Mouse (Mus musculus) stomach, embryonic 14.5 days (tissue): ENCODE data around the gene Gart. TPM values are rescaled to one million over a fixed set of nuclear protein-coding genes. Genes with fewer than 3 reads are reported as not detected.
"Not testable (repeated sequence)": the region's sequence is repeated elsewhere in the genome, so short reads cannot be mapped to it uniquely, and the experiment has no call there.

Experiments used
- ATAC-seq: fragments of 200-750 bp; cut with Nextera tagmentation; 2 replicates; pipeline ENCODE4 v1.8.0; 2017; ENCODE audit warnings: low read depth, moderate TSS enrichment; ENCODE audit not compliant: insufficient number of reproducible peaks, insufficient read depth, low FRiP score
- H3K27ac ChIP-seq: fragments of 300-500 bp; sonication (generic); 2 replicates; pipeline ENCODE4 v1.5.1; 2014; ENCODE audit warnings: mild to moderate bottlenecking, low read length, moderate library complexity, mixed read lengths
- H3K27me3 ChIP-seq: fragments of 300-500 bp; sonication (generic); 2 replicates; pipeline ENCODE4 v1.6.1; 2014; ENCODE audit warnings: low read length, control low read depth, mixed read lengths; ENCODE audit not compliant: control insufficient read depth, insufficient read depth
- H3K36me3 ChIP-seq: fragments of 300-500 bp; sonication (generic); 2 replicates; pipeline ENCODE4 v1.6.1; 2014; ENCODE audit warnings: mild to moderate bottlenecking, control low read depth, low read length, moderate library complexity, mixed read lengths; ENCODE audit not compliant: control insufficient read depth, insufficient read depth
- H3K4me1 ChIP-seq: fragments of 300-500 bp; sonication (generic); 2 replicates; pipeline ENCODE4 v1.6.1; 2014; ENCODE audit warnings: low read length, control low read depth, mixed read lengths; ENCODE audit not compliant: control insufficient read depth, insufficient read depth
- H3K4me2 ChIP-seq: fragments of 300-500 bp; sonication (generic); replicated peaks from 2 replicates; pipeline ENCODE4 v1.6.1; 2014; ENCODE audit warnings: low read depth, low read length, control low read depth
- H3K4me3 ChIP-seq: fragments of 300-500 bp; sonication (generic); 2 replicates; pipeline ENCODE4 v1.5.1; 2014; ENCODE audit warnings: low read depth, low read length, control low read depth
- H3K9ac ChIP-seq: fragments of 300-500 bp; sonication (generic); replicated peaks from 2 replicates; pipeline ENCODE4 v1.6.1; 2014; ENCODE audit warnings: low read depth, mild to moderate bottlenecking, control low read depth, low read length, moderate library complexity, mixed read lengths
- H3K9me3 ChIP-seq: fragments of 300-500 bp; sonication (generic); 2 replicates; pipeline ENCODE4 v1.6.1; 2016; ENCODE audit warnings: low read depth, low read length, control low read depth; ENCODE audit not compliant: control insufficient read depth
- WGBS: fragments of 180-500 bp; shearing (Covaris S2); extraction: QIAGEN DNeasy Blood & Tissue Kit; methylation state at CpG from one replicate; pipeline ENCODE4 v1.1.7; 2014; 5-methylcytosine and 5-hydroxymethylcytosine counted together
- polyA plus RNA-seq: library from polyadenylated mRNA; unstranded; fragments of >200 nt; fragmentation: Nextera tagmentation; extraction: Ambion mirVana; gene quantifications from 2 replicates; pipeline ENCODE4 v1.2.1, GENCODE M21; 2014

Gart gene
- polyA plus RNA-seq, 1 experiment from 2014 or later = 95.8 TPM

DNA sequence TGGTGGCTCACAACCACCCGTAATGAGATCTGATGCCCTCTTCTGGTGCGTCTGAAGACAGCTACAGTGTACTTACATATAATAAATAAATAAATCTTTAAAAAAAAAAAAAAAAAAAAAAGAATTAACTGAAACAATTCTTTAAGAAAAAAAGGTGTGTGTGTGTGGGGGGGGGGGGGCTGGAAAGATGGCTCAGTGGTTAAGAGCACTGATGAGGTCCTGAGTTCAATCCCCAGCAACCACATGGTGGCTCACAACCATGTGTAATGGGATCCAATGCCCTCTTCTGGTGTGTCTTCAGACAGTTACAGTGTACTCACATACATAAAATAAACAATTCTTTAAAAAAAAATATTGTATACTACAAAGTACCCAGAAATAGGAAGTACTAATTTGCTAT, 1.3 kb downstream of the Gart start:
- not testable (repeated sequence) for H3K4me3 ChIP-seq, ATAC-seq, H3K27me3 ChIP-seq, H3K9me3 ChIP-seq, H3K9ac ChIP-seq, H3K27ac ChIP-seq
- Histone ChIP-seq H3K4me2 (peak overlapping the region; percentile 78; the same call in 1 of the 2 replicates), H3K36me3 (peaks cover 18% of the 10 kb centered on the region), H3K4me1 (peaks cover 13% of the 10 kb centered on the region; the same call in 1 of the 2 replicates)
- WGBS = no CpG with 5 or more reads among the region's 2 CpGs

DNA sequence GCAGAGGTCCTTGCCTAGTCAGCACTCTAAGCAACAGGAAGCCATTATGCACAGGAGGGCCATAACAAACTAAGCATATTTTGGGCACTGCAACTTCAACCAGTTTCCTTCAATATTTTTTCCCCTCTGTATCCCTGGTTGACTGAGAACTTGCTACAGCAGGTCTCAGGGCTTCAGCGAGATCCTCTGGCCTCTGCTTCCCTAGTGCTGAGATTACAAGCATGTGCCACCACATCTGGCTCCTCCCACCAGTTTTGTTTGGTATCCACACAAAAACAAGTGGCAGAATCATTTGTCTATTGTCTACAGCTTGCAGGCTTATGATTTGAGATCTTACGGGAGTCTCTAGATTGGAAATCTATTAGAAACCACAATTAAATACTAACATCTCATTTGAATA, 1.9 kb downstream of the Gart start:
- peaks cover 11% of the 10 kb centered on the region; the same call in 1 of the 2 replicates for H3K4me1 ChIP-seq
- no peak overlapping the region for H3K4me3 ChIP-seq
- no peak overlapping the region for H3K4me2 ChIP-seq
- no peak overlapping the region for H3K9ac ChIP-seq
- H3K9me3 ChIP-seq = no peaks in the 10 kb centered on the region
- peaks cover 22% of the 10 kb centered on the region for H3K36me3 ChIP-seq
- H3K27ac ChIP-seq = no peak overlapping the region
- no peak for ATAC-seq
- H3K27me3 ChIP-seq = no peaks in the 10 kb centered on the region
- WGBS = 80% methylated on average over 2 of the region's 2 CpGs

DNA sequence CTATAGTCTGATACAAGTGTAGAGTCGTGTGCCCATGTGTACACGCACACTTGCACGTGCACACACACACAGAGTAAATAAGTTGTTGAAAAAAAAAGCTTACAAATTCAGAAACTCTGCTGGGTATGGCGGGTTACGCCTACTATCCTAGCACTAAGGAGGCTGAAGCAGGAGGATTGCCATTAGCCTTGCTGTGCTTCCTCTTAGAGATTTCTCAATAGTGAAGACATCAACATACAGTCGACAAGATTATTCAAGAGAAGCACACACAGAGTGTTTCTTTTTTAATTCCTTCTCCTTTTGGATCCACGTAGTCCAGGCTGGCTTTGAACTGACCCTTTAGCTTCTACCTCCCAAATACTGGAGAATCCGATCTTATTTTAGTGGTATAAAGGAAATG, 6.6 kb downstream of the Gart start:
- H3K36me3 ChIP-seq = peaks cover 63% of the 10 kb centered on the region
- no peaks in the 10 kb centered on the region for H3K9me3 ChIP-seq
- H3K27me3 ChIP-seq = no peaks in the 10 kb centered on the region
- ATAC-seq = no peak
- no peak overlapping the region for H3K4me3 ChIP-seq
- H3K4me1 ChIP-seq = peaks cover 7% of the 10 kb centered on the region; the same call in 1 of the 2 replicates
- WGBS = 91% methylated on average over 8 of the region's 8 CpGs
- no peak overlapping the region for H3K27ac ChIP-seq
- H3K9ac ChIP-seq = no peak overlapping the region
- no peak overlapping the region for H3K4me2 ChIP-seq

DNA sequence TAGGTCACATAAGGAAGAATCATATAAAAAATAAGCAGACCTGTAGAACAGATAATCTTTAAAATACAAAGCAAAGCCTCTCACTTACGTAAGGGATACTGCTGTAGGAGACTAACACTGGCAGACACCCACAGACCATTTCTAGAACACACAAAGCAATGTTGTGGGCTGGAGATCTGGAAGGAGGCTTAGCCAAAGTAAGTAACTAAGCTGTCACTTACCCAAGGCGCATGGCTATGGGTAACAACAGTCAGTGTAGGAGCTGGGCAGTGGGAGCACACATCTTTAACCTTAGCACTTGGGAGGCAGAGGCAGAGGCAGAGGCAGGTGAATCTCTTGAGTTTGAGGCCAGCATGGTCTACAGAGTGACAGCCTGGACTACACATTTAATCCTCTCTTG, 7.1 kb downstream of the Gart start:
- no peak overlapping the region for H3K9ac ChIP-seq
- no peaks in the 10 kb centered on the region for H3K9me3 ChIP-seq
- no peak overlapping the region for H3K4me3 ChIP-seq
- 92% methylated on average over 2 of the region's 2 CpGs for WGBS
- H3K27me3 ChIP-seq = no peaks in the 10 kb centered on the region
- ATAC-seq = no peak
- H3K27ac ChIP-seq = no peak overlapping the region
- no peak overlapping the region for H3K4me2 ChIP-seq
- peaks cover 64% of the 10 kb centered on the region for H3K36me3 ChIP-seq
- peaks cover 4% of the 10 kb centered on the region; the same call in 1 of the 2 replicates for H3K4me1 ChIP-seq

DNA sequence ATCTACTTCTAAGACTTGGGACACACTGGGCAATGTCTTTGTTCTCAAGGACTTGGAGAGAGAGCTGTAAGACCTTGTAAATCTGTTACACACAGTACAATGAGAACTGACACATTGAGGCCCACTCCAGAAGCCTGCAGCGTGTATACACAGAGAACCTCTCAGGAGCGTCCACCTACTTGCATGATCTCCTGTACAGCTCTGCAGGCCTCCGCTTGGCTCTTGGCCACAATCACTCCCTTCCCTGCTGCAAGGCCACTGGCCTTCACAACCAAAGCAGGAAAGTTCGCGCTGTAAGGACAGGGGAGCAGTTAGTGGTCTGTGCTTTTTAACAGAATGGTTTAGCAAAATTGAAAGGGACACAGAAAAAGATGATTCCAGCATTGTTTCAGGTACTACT, 7.6 kb downstream of the Gart start:
- ATAC-seq = no peak

DNA sequence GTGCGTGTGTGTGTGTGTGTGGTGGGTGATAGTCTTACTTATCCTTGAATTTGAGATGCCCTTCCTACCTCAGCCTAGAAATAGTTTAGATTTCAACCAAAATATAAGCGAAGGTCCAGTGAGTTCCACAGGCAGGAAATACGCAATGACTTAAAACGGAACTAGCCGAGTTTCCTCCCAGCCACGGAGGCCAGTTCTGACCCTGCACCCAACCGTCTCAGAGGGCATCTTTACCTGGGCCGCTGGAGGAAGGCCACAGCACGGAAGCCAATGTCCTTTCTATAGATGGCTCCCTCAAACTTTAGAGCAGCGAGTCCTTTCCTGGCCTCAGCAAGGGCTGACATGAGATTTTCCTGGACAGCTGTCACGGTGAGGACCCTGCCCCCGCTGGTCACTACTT, 13.1 kb downstream of the Gart start:
- H3K9me3 ChIP-seq = no peaks in the 10 kb centered on the region
- ATAC-seq = no peak
- no peaks in the 10 kb centered on the region for H3K27me3 ChIP-seq
- H3K9ac ChIP-seq = no peak overlapping the region
- H3K4me3 ChIP-seq = no peak overlapping the region
- H3K36me3 ChIP-seq = peaks cover 76% of the 10 kb centered on the region
- H3K4me1 ChIP-seq = no peaks in the 10 kb centered on the region
- no peak overlapping the region for H3K4me2 ChIP-seq
- WGBS = 90% methylated on average over 12 of the region's 12 CpGs
- H3K27ac ChIP-seq = no peak overlapping the region

More for the DNA sequence above, 7.6 kb downstream of the Gart start:
- H3K4me3 ChIP-seq = no peak overlapping the region
- peaks cover 64% of the 10 kb centered on the region for H3K36me3 ChIP-seq
- WGBS = 94% methylated on average over 5 of the region's 5 CpGs
- H3K27me3 ChIP-seq = no peaks in the 10 kb centered on the region
- H3K9ac ChIP-seq = no peak overlapping the region
- H3K4me1 ChIP-seq = no peaks in the 10 kb centered on the region
- no peak overlapping the region for H3K4me2 ChIP-seq
- no peaks in the 10 kb centered on the region for H3K9me3 ChIP-seq
- no peak overlapping the region for H3K27ac ChIP-seq

DNA sequence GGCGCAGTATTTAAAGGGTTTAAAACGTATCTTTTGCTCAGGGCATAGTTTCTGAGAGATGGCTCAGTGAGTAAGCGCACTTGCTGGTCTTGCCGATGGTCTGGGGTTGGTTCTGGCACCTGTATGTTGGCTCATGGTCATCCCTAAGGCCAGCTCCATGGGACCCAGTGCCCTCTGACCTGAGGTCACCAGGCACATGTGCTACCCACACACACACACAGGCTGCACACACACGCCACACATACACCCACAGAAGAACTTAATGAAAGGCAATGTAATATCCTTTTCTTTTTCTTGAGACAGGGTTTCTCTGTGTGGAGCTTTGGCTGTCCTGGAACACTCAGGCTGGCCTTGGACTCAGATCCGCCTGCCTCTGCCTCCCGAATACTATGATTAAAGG, 13.8 kb downstream of the Gart start:
- no peaks in the 10 kb centered on the region for H3K9me3 ChIP-seq
- no peaks in the 10 kb centered on the region for H3K27me3 ChIP-seq
- H3K27ac ChIP-seq = no peak overlapping the region
- no peak overlapping the region for H3K9ac ChIP-seq
- H3K4me1 ChIP-seq = no peaks in the 10 kb centered on the region
- ATAC-seq = no peak
- H3K4me3 ChIP-seq = no peak overlapping the region
- no peak overlapping the region for H3K4me2 ChIP-seq
- WGBS = 95% methylated on average over 7 of the region's 7 CpGs
- H3K36me3 ChIP-seq = peaks cover 75% of the 10 kb centered on the region

DNA sequence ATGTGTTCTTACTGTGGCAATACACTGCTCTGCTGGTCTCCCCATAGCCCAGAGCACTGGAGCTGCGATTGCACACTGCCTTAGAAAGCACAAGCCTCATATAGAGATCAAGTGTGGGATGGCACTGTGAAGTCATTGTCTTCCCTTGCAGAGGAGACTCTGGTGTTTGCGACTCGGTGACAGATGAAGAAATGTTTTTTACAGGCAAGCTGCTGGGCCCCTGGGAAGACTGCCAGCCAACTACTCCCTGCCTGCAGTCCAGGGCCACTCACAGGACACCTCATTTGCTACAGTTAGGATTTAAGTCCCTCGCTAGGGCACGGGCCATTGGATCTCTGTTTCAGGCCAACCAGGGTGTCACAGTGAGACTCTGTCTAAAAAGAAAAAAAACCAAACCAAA, 14.3 kb downstream of the Gart start:
- WGBS = 88% methylated on average over 5 of the region's 5 CpGs
- Histone ChIP-seq H3K27ac (no peak overlapping the region), H3K9ac (no peak overlapping the region), H3K27me3 (no peaks in the 10 kb centered on the region), H3K4me3 (no peak overlapping the region), H3K4me1 (no peaks in the 10 kb centered on the region), H3K36me3 (peaks cover 75% of the 10 kb centered on the region), H3K4me2 (no peak overlapping the region), H3K9me3 (no peaks in the 10 kb centered on the region)
- no peak for ATAC-seq

DNA sequence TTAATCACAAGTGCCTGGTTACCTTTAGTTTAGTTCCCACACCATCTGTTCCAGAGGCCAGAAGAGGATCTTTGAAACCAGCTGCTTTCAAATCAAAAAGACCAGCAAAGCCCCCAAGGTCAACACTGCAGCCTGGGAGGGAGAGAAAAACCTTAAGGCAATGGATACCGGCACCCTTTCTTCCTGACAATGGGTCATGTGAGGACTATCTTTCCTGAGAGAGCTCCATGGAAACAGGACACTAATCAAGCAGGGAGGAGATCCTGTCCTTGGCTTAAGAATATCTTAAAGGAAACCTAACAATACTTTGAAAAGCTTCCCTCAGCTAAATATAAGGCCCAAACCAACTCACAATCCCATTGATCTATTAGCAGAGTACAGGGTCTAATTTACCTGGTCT, 16.2 kb downstream of the Gart start:
- Histone ChIP-seq H3K9me3 (no peaks in the 10 kb centered on the region), H3K4me3 (no peak overlapping the region), H3K27me3 (no peaks in the 10 kb centered on the region), H3K36me3 (peaks cover 63% of the 10 kb centered on the region), H3K4me1 (no peaks in the 10 kb centered on the region), H3K9ac (no peak overlapping the region), H3K27ac (no peak overlapping the region), H3K4me2 (no peak overlapping the region)
- 66% methylated on average over 1 of the region's 1 CpGs for WGBS
- ATAC-seq = no peak
